8 mouse cellular contexts compared by ENCODE assay signal in genomic region chr4:138555531-138555930, GRCm38 (mm10).
DNase-seq lines count a peak whose midpoint lies in the region; ATAC-seq and TF ChIP-seq lines count a peak whose summit lies in the region.

No protein-coding gene starts in this region.

- H3K9ac ChIP-seq in intestine, embryonic 14.5 days (ENCODE audit: low read length) = peak overlapping the region; percentile 25; the same call in 1 of the 2 replicates
- H3K9ac ChIP-seq in limb, embryonic 12.5 days (replicated peaks) = 0 out of 2 replicates have a peak overlapping the region, but pooled peaks have one; percentile 35
- peak overlapping the region; percentile 42 for H3K9ac ChIP-seq in neural tube, embryonic 15.5 days (replicated peaks)

- H3K4me3 ChIP-seq in G1E (ENCODE audit: low read depth, low read length) = peak overlapping the region; percentile 30; the same call in 1 of the 2 replicates
- H3K4me3 ChIP-seq in brown adipose tissue, adult 24 weeks (ENCODE audit: insufficient read depth, low read depth, low read length) = peak overlapping the region; percentile 15; the same call in 1 of the 2 replicates
- H3K4me3 ChIP-seq in intestine, embryonic 14.5 days (ENCODE audit: low read depth, low read length) = peak overlapping the region; percentile 17; the same call in 1 of the 2 replicates
- H3K4me3 ChIP-seq in limb, embryonic 12.5 days (replicated peaks) = peak overlapping the region; percentile 22
- peak overlapping the region; percentile 32 for H3K4me3 ChIP-seq in neural tube, embryonic 15.5 days (replicated peaks)

- peaks cover 2% of the 10 kb centered on the region; the same call in 1 of the 2 replicates for H3K27me3 ChIP-seq in G1E (ENCODE audit: insufficient read depth, low read length)
- H3K27me3 ChIP-seq in intestine, embryonic 14.5 days (replicated peaks; ENCODE audit: control insufficient read depth, insufficient read depth, low read length) = peaks cover 16% of the 10 kb centered on the region
- H3K27me3 ChIP-seq in limb, embryonic 12.5 days = peaks cover 45% of the 10 kb centered on the region
- peaks cover 5% of the 10 kb centered on the region; the same call in 1 of the 2 replicates for H3K27me3 ChIP-seq in neural tube, embryonic 15.5 days (replicated peaks)

- no peak for ATAC-seq in G1E (ENCODE audit: extremely low read depth, insufficient number of reproducible peaks, low FRiP score, poor library complexity, severe bottlenecking)
- peak; percentile 71; the same call in 1 of the 2 replicates for ATAC-seq in intestine, embryonic 14.5 days (replicated peaks; ENCODE audit: low FRiP score, low TSS enrichment, low read depth)
- no peak for ATAC-seq in limb, embryonic 12.5 days (ENCODE audit: insufficient number of reproducible peaks, insufficient read depth, low FRiP score, low TSS enrichment, low read depth)
- ATAC-seq in neural tube, embryonic 15.5 days (ENCODE audit: low FRiP score) = peak; percentile 67; the same call in 1 of the 2 replicates
- no peak for ATAC-seq in inflammation-experienced regulatory T-cells, adult 6 months

- 2% methylated on average over 18 of the region's 19 CpGs for WGBS in intestine, embryonic 14.5 days
- 2% methylated on average over 19 of the region's 19 CpGs for WGBS in limb, embryonic 12.5 days
- WGBS in neural tube, embryonic 15.5 days = 2% methylated on average over 19 of the region's 19 CpGs

- TF ChIP-seq CTCF in G1E (IDR thresholded peaks at IDR 0.05; ENCODE audit: low read depth, low read length) = no peak

- H3K27ac ChIP-seq in brown adipose tissue, adult 24 weeks (replicated peaks; ENCODE audit: low read depth, low read length) = no peak overlapping the region
- H3K27ac ChIP-seq in intestine, embryonic 14.5 days (ENCODE audit: low read depth) = no peak overlapping the region
- H3K27ac ChIP-seq in limb, embryonic 12.5 days = no peak overlapping the region
- H3K27ac ChIP-seq in neural tube, embryonic 15.5 days (replicated peaks) = peak overlapping the region; percentile 37; the same call in 1 of the 2 replicates

- peaks cover 94% of the 10 kb centered on the region for H3K9me3 ChIP-seq in G1E (replicated peaks)
- no peaks in the 10 kb centered on the region for H3K9me3 ChIP-seq in intestine, embryonic 14.5 days (ENCODE audit: control insufficient read depth, low read length)
- no peaks in the 10 kb centered on the region for H3K9me3 ChIP-seq in limb, embryonic 12.5 days
- no peaks in the 10 kb centered on the region for H3K9me3 ChIP-seq in neural tube, embryonic 15.5 days (replicated peaks)

- DNase-seq in G1E (ENCODE audit: low spot score) = no peak
- peak; percentile 42 to 47 for DNase-seq in gastrocnemius, postnatal 4 days (ENCODE audit: low spot score in 2 of 2)
- peak; percentile 67 for DNase-seq in intestine, embryonic 14.5 days (ENCODE audit: low spot score)
- DNase-seq in adipocyte (ENCODE audit: low spot score) = no peak

- H3K36me3 ChIP-seq in G1E (replicated peaks) = no peaks in the 10 kb centered on the region
- no peaks in the 10 kb centered on the region for H3K36me3 ChIP-seq in intestine, embryonic 14.5 days (ENCODE audit: control insufficient read depth, insufficient read depth, low read length)
- H3K36me3 ChIP-seq in limb, embryonic 12.5 days = no peaks in the 10 kb centered on the region
- no peaks in the 10 kb centered on the region for H3K36me3 ChIP-seq in neural tube, embryonic 15.5 days

- H3K4me2 ChIP-seq in intestine, embryonic 14.5 days (ENCODE audit: low read length) = peak overlapping the region; percentile 50
- peak overlapping the region; percentile 50 for H3K4me2 ChIP-seq in limb, embryonic 12.5 days
- peak overlapping the region; percentile 69 for H3K4me2 ChIP-seq in neural tube, embryonic 15.5 days

- no peaks in the 10 kb centered on the region for H3K4me1 ChIP-seq in G1E (ENCODE audit: insufficient read depth, low read depth, low read length)
- no peaks in the 10 kb centered on the region for H3K4me1 ChIP-seq in brown adipose tissue, adult 24 weeks (ENCODE audit: control insufficient read depth, insufficient read depth, insufficient read length, low read length)
- H3K4me1 ChIP-seq in intestine, embryonic 14.5 days (replicated peaks; ENCODE audit: control insufficient read depth, insufficient read depth, low read length) = peaks cover 16% of the 10 kb centered on the region
- H3K4me1 ChIP-seq in limb, embryonic 12.5 days (replicated peaks) = peaks cover 9% of the 10 kb centered on the region; the same call in 1 of the 2 replicates
- peaks cover 33% of the 10 kb centered on the region for H3K4me1 ChIP-seq in neural tube, embryonic 15.5 days

Comparison
In these comparisons a context has a peak if more than half of its experiments do, and no peak if none do; other contexts are left out.
1. ATAC-seq: peak in intestine, embryonic 14.5 days (single experiment) and neural tube, embryonic 15.5 days (single experiment); none in G1E (single experiment), limb, embryonic 12.5 days (single experiment) and inflammation-experienced regulatory T-cells, adult 6 months (single experiment).
2. DNase-seq: peak in gastrocnemius, postnatal 4 days (2 of 2) and intestine, embryonic 14.5 days (single experiment); none in G1E (single experiment) and adipocyte (single experiment).
3. Peak in every context shown above with its lines, with median percentiles within 50 percentile points of each other: H3K4me3 ChIP-seq, H3K4me2 ChIP-seq and H3K9ac ChIP-seq.